Mouse (Mus musculus) heart, adult 2 months (tissue): ENCODE results near the gene Cacnb1. TPM values are rescaled to one million over a fixed set of nuclear protein-coding genes. Genes with fewer than 3 reads are reported as not detected.

Experiments used
- DNase-seq, 2 experiments: peaks; one replicate each; pipeline ENCODE4 v3.0.0; 2021
- H3K27ac ChIP-seq: fragments of 200-600 bp; 2 replicates; pipeline ENCODE4 v1.8.1; 2022
- H3K27me3 ChIP-seq: fragments of 200-500 bp; 2 replicates; pipeline ENCODE4 v1.6.1; 2012; ENCODE audit warnings: mild to moderate bottlenecking, low read length, inconsistent platforms, mixed read lengths; ENCODE audit not compliant: control insufficient read depth, insufficient read depth
- H3K36me3 ChIP-seq: fragments of 200-500 bp; 2 replicates; pipeline ENCODE4 v1.6.1; 2012; ENCODE audit warnings: low read length, inconsistent platforms; ENCODE audit not compliant: control insufficient read depth, insufficient read depth
- H3K4me1 ChIP-seq: fragments of 200-500 bp; 2 replicates; pipeline ENCODE4 v1.6.1; 2011; ENCODE audit warnings: low read length; ENCODE audit not compliant: control insufficient read depth, insufficient read depth
- H3K4me3 ChIP-seq: fragments of 200-600 bp; 2 replicates; pipeline ENCODE4 v1.8.1; 2022
- H3K79me2 ChIP-seq: fragments of 200-500 bp; replicated peaks from 2 replicates; pipeline ENCODE4 v1.6.1; 2012; ENCODE audit warnings: mild to moderate bottlenecking, inconsistent platforms, low read length, moderate library complexity, mixed read lengths; ENCODE audit not compliant: control insufficient read depth, insufficient read depth
- H3K9ac ChIP-seq: fragments of 200-500 bp; 2 replicates; pipeline ENCODE4 v1.6.1; 2012; ENCODE audit warnings: low read depth, mild to moderate bottlenecking, control low read depth, inconsistent platforms, low read length, mixed read lengths
- CTCF ChIP-seq: fragments of 200-600 bp; IDR thresholded peaks from 2 replicates; pipeline ENCODE4 v1.8.1; 2022; ENCODE audit warnings: antibody characterized with exemption, mild to moderate bottlenecking, moderate library complexity
- EP300 ChIP-seq: fragments of 200-500 bp; IDR thresholded peaks from 2 replicates; pipeline ENCODE4 v1.6.1; 2011; ENCODE audit warnings: low read depth, low read length, control low read depth; ENCODE audit not compliant: insufficient read depth
- POLR2A ChIP-seq: fragments of 200-500 bp; IDR thresholded peaks from 2 replicates; pipeline ENCODE4 v1.6.1; 2011; ENCODE audit warnings: mild to moderate bottlenecking, low read depth, low read length, control low read depth; ENCODE audit not compliant: insufficient read depth
- WGBS: fragments of 180-500 bp; shearing (Covaris S2); methylation state at CpG from one replicate; pipeline ENCODE4 v1.1.7; 2018; 5-methylcytosine and 5-hydroxymethylcytosine counted together
- intact Hi-C: fragments of 180-260 bp; cut with DNase I; formaldehyde crosslinking; loops from one replicate; pipeline ENCODE4 v1.15.1; 2025
- polyA plus RNA-seq: library from polyadenylated mRNA; depleted of rRNA; stranded (reverse); fragments of >200 nt; gene quantifications from 2 replicates; pipeline ENCODE4 v1.2.3, GENCODE M21; 2012
- total RNA-seq, 2 experiments: library from RNA; stranded (reverse); gene quantifications; 2 replicates each; pipeline ENCODE4 v1.2.3; 2021

Gene Cacnb1
- total and polyA plus RNA-seq, 3 experiments, result 5.9 to 10.5 (median 6.1) TPM

DNA sequence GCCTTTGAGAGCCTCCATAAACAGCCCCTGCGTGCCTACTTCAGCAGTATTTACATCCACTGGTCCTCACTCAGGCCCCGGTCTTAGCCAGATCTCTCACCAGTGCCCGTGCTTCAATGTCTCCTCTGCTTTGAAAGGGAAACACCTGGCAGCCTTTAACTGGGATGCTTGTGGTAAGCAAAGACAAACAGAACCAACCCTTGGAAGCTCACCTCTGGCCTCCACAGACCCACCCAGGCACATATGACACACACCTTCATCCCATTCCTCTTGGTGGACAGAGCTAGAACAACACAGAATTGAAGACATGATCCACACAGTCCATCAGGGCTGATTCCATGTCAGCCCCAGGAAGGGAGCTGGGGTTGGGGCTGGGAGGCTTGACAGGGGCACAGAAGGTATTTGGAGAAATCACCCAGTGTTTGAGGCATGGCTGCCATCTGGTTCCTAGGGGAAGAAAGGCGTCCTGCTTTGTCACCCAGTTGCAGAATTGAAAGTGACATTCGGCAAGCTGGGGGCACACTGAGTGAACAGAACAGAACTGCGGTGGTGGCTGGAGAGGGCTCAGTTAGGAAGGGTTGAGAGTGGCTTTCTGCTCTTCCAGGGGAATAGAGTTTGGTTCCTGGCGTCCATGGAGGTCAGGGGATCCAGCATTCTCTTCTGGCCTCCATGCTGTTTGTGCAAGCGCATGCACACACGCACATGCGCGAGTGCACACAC lies 24.6 kb downstream of the Cacnb1 start:
- no peaks in the 10 kb centered on the region for H3K27me3 ChIP-seq
- 88% methylated on average over 11 of the region's 11 CpGs for WGBS
- intact Hi-C loops, result no loop called here

GRCm38 (mm10) chr11:97997387-97997960 lies 25.4 kb downstream of the Cacnb1 start:
- TF ChIP-seq EP300, result no peak
- H3K27ac ChIP-seq, result no peak overlapping the region
- no peaks in the 10 kb centered on the region for H3K36me3 ChIP-seq
- no peak overlapping the region for H3K4me3 ChIP-seq
- H3K9ac ChIP-seq, result no peak overlapping the region
- H3K4me1 ChIP-seq, result peaks cover 4% of the 10 kb centered on the region
- H3K79me2 ChIP-seq, result no peaks in the 10 kb centered on the region
- intact Hi-C loops, result no loop called here
- WGBS, result 83% methylated on average over 8 of the region's 8 CpGs
- no peak for DNase-seq
- no peaks in the 10 kb centered on the region for H3K27me3 ChIP-seq

More for the DNA sequence above, 24.6 kb downstream of the Cacnb1 start:
- Histone ChIP-seq H3K36me3 (no peaks in the 10 kb centered on the region), H3K27ac (no peak overlapping the region), H3K79me2 (no peaks in the 10 kb centered on the region), H3K9ac (no peak overlapping the region), H3K4me1 (peaks cover 4% of the 10 kb centered on the region), H3K4me3 (no peak overlapping the region)
- TF ChIP-seq EP300 (no peak), CTCF (no peak), POLR2A (no peak)
- DNase-seq, result no peak

DNA sequence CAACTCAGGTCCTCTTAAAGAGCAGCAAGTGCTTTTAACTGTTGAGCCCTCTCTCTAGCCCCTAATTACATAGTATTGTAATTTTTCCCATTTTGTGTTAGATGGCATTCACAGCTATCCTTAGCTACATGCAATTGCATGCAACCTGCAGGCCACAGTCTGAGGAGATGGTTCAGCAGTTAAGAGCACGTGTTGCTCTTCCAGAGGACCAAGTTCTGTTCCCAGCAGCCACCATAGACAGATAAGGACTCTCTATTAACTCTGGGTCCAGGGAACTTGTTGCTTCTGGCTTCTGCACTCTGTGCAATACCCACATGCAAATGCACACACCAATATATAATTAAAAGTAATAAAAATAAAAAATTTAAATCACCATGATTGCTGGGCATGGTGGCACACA lies 26.1 kb downstream of the Cacnb1 start:
- WGBS, result 61% methylated on average over 1 of the region's 1 CpGs
- H3K79me2 ChIP-seq, result no peaks in the 10 kb centered on the region

DNA sequence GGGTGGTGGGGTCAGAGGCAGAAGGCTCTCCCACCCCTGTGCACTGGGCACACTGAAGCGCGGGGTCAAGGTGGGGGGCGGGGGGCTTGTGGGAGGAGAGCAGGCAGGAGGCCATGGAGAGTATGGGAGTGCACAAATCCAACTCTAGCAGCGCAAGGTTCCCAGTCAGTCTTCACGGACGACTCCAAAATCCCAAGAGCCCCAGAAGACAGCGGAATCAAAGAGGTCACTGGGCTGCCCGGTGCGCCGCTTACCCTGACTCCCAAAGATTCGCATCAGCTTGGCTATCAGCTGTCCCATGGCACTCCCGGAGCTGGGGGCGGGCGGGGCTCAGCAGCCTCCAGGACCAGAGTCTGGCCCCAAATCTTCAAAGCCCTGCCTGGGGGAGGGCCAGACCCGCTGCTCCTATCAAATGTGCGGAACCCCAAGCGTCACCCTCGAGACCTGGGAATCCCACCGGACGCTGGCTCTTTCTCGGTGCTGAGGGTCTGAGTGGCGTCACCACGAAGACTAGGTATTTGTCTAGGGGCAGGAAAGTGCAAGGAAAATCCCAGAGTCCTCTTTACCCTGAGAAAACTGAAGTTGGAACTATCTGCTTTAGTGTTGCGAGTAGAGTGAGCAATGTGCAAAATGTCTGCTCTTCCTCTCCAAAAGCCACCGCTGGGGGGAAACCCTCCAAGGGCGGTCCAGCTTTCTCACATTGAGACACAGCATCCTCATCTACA lies 27.1 kb downstream of the Cacnb1 start, which contains the start of gene Arl5c:
Arl5c (minus strand) TSS at position 618 of the 725 bp plus-strand sequence.
- Histone ChIP-seq H3K27ac (peak within 1 kb of the TSS; percentile 34), H3K27me3 (no peaks in the 10 kb centered on the region)

More for the DNA sequence above, 26.1 kb downstream of the Cacnb1 start:
- H3K27ac ChIP-seq, result no peak overlapping the region
- intact Hi-C loops, result no loop called here
- no peak for TF ChIP-seq EP300
- TF ChIP-seq CTCF, result no peak
- no peak for TF ChIP-seq POLR2A
- no peak overlapping the region for H3K4me3 ChIP-seq
- no peak for DNase-seq
- peaks cover 4% of the 10 kb centered on the region for H3K4me1 ChIP-seq
- H3K27me3 ChIP-seq, result no peaks in the 10 kb centered on the region
- no peak overlapping the region for H3K9ac ChIP-seq
- H3K36me3 ChIP-seq, result no peaks in the 10 kb centered on the region

DNA sequence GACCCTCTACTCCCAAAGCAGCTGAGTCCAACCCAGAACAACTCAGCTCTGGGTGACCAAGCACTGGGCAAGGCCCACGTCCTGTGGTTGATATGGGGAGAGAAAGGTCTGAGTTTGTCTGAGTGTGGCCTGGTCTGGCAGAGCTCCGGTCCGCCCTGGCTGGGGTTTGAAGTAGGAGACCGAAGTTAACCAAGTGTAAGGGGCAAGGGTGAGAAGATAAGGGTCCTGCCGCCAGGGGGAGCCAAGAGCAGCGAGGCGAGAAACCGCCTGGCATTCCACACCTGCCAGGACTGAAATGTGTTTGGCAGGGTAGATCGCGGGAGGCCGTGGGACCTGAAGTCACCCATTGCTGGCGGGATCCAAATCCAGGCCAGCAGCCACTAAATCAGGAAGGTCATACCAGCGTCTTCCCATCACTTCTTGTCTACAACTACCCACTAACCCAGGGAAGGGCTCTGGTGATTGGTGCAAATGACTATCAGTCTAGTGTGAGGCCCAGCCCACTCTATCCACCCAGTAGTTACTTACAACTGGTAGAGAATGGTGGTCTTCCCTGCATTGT lies 28.2 kb downstream of the Cacnb1 start:
- TF ChIP-seq EP300 (peak; percentile 81; the same call in 1 of the 2 replicates), CTCF (peak; percentile 95; the same call in 1 of the 2 replicates), POLR2A (no peak)
- intact Hi-C loops, result no loop called here
- H3K27ac ChIP-seq, result peak overlapping the region; percentile 31

More for the DNA sequence above, 27.1 kb downstream of the Cacnb1 start, which contains the start of gene Arl5c:
- TF ChIP-seq POLR2A (no peak), EP300 (0 out of 2 replicates have a peak, but pooled peaks have one; percentile 13), CTCF (peak; percentile 57)
- H3K4me1 ChIP-seq, result peaks cover 4% of the 10 kb centered on the region
- H3K36me3 ChIP-seq, result no peaks in the 10 kb centered on the region
- 4% methylated on average over 26 of the region's 26 CpGs for WGBS
- intact Hi-C loops, result no loop called here
- no peaks in the 10 kb centered on the region for H3K79me2 ChIP-seq
- peak within 1 kb of the TSS; percentile 48 for H3K9ac ChIP-seq
- H3K4me3 ChIP-seq, result peak within 1 kb of the TSS; percentile 49
- DNase-seq, result peak; percentile 70 to 79

More for the DNA sequence above, 28.2 kb downstream of the Cacnb1 start:
- Histone ChIP-seq H3K9ac (peak overlapping the region; percentile 48), H3K4me3 (peak overlapping the region; percentile 49), H3K4me1 (peaks cover 4% of the 10 kb centered on the region), H3K36me3 (no peaks in the 10 kb centered on the region), H3K79me2 (no peaks in the 10 kb centered on the region), H3K27me3 (no peaks in the 10 kb centered on the region)
- DNase-seq, result peak; percentile 87 to 88
- WGBS, result 12% methylated on average over 13 of the region's 13 CpGs
